Mouse (Mus musculus) lung, adult 2 months (tissue): ENCODE results near the gene Sbsn.

Experiments used
- CTCF ChIP-seq: fragments of 200-500 bp; IDR thresholded peaks from 2 replicates; pipeline ENCODE4 v1.5.1; 2011; ENCODE audit warnings: mild to moderate bottlenecking, low read length, control low read depth; ENCODE audit not compliant: insufficient read depth
- POLR2A ChIP-seq: fragments of 200-500 bp; IDR thresholded peaks from 2 replicates; pipeline ENCODE4 v1.6.1; 2011; ENCODE audit warnings: low read depth, mild to moderate bottlenecking, control low read depth, low read length, borderline replicate concordance; ENCODE audit errors: extremely low read depth

GRCm38 (mm10) chr7:30736211-30736610 lies 15.1 kb upstream of the Sbsn start:
- TF ChIP-seq POLR2A, result no peak
- TF ChIP-seq CTCF, result no peak
